Mouse (Mus musculus) spleen, embryonic (tissue): ENCODE measurements around the gene Tmem222.

Experiments used
- CTCF ChIA-PET: fragments of 350-600 bp; sonication (Branson Sonifier 250); formaldehyde crosslinking; loops from one replicate; lab custom pipeline; 2022; lab: Charles Lee

The Tmem222 gene

DNA sequence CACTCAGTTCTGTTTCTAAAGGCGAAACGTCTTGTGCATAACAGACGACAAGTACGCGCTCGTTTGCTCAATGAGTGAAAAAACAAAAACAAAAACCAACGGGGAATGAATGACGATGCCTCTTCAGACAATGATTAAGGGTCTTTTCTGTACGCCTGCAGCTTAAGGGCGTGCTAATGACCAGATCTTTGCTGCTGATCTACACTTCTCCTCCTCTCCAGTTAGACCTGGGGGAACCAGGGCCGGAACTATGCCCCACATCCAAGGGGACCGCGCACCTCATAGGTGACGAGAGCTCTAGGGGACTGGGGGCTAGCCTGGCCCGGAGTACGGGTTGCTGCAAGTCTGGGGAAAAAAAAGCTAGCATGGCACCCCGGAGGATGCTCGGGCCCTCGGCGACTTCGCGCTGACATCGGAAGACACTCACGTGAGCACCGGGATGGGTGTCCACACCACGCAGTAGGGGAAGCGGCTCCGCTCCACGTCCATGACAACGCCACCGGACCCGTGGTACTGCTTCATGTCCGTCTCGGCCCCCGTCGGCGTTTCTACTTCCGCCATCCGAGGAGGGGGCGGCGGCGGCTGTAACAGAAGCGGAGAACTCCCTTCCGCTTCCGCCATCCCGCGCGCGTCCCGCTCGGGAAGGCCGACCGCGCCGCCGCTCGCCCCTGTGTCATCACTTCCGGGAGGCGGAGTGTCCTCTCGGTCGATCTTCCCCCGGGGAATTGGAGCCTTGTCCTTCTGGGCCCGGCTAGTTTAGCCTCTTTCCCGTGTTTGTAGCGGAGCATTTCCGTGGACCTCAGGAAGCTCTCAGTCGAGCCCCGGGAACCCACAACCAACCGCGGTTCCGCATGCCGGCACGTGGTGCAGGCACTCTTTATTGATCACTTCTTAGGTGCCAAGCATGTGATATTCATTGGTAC is at the start of gene Tmem222:
Tmem222 (minus strand) TSS at position 689 of the 923 bp plus-strand sequence.
- CTCF ChIA-PET: interaction anchor here (0.6 to 0.7 kb wide), 3 partner anchors 8 to 165 kb away, joined by 3 to 5 read pairs (median 3); no protein-coding TSS in a partner anchor

DNA sequence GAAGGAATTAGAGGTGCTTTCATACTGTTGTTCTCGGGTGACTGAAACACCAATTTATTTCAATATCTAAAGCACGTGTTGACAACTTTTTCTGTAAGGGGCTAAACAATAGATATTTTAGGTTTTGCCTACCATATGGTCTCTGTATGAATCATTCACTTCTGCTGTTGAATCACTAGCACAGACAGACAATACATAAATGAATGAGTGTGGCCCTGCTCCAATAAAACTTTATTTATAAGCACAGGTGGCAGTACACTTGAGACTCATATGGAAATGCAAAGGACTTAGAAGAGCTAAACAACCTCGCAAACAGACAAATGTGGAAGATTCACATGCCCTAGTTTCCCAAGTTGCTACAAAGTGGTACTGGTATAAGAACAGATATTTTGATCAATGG is 42.1 kb upstream of the Tmem222 start:
- CTCF ChIA-PET: interaction anchor here (0.7 kb wide), 1 partner anchor 43 kb away, joined by 3 read pairs; no protein-coding TSS in a partner anchor

DNA sequence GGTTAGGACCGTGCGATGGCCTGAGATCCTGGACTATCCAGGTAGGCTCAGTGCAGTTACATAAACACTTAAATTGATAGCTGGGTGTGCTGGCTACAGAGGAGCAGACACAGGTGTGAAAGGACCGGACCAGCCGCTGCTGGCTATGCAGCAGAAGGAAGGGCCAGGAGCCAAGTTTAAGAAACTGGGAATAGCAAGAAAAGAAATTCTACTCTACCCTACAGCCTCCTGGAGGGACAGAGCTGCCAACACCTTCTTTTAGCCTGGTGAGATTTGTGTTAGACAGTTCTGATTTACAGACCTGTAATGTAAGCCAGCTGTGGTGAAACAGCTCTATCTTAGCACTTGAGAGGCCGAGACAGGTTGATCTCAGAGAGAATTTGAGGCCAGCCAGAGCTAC is 38.4 kb upstream of the Tmem222 start:
- CTCF ChIA-PET: no interaction called here

DNA sequence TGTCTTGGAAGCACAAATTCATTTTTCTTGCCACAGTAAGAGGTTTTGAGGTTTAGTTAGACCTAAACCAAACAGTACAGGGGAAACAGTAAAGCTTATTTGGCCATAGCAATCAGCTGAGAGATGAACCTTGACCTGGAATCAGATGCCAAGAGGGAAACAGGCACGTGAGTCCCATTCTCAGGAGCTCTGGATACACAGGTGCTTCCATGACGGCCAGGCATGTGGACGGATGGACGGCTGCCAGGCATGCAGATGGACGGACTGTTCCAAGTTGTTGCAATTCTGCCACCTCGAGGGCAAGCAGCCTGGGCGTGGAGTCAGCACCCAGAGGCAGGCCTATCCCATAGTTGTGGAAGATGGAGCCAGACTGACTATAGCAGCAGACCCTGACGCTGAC is 37.3 kb upstream of the Tmem222 start:
- CTCF ChIA-PET: no interaction called here

DNA sequence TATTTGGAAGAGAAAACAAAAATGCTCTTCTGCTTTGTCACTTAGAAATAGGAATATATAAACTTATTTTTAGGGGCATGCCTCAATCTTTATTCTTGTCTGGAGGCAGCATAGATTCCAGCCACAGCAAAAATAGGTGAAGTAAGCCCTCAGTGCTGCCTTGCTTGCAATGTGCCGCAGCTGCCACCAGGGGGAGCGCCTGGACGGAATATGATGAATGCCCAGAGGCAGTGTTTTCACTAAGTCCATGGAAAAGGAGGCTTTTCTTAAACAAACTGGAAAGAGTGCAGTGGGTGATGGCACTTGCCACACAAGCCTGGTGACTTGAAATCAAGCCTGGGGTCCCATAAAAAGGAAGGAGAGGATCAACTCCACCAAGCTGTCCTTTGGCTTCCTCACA is 32.4 kb upstream of the Tmem222 start:
- CTCF ChIA-PET: interaction anchor here (0.6 kb wide), 1 partner anchor 72 kb away, joined by 3 read pairs; no protein-coding TSS in a partner anchor

- CTCF ChIA-PET: interaction anchor here (0.7 kb wide), 1 partner anchor 67 kb away, joined by 4 read pairs; no protein-coding TSS in a partner anchor
These were observed 29.7 kb upstream of the Tmem222 start for GRCm38 (mm10) chr4:133307331-133307730.

GRCm38 (mm10) chr4:133305825-133306224 is 28.2 kb upstream of the Tmem222 start:
- CTCF ChIA-PET: no interaction called here

GRCm38 (mm10) chr4:133304770-133305169 is 27.2 kb upstream of the Tmem222 start:
- CTCF ChIA-PET: interaction anchor here (0.7 kb wide), 2 partner anchors 172 to 328 kb away, joined by 3 to 4 read pairs; no protein-coding TSS in a partner anchor

DNA sequence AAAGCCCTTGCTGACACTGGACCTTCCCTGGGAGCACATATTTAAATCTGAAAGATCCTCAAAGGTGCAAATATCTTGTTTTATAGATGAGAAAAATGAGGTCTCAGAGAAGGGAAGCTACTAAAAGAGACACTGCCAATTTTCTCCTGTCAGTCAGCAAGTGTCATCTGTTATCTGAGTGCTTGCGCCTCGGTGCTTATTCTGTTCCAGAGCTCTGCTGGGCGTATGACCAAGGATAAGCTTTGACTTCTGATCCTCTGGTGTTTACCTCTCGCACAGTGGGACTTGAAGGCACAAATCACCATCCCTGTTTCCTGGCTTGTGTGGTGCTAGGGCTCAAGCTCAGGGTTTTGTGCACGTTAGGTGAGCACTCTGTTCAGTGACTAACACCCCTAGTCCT is 25.1 kb upstream of the Tmem222 start:
- CTCF ChIA-PET: no interaction called here

- CTCF ChIA-PET: interaction anchor here (0.5 to 0.6 kb wide), 2 partner anchors 399 to 938 kb away, joined by 5 to 9 read pairs; no protein-coding TSS in a partner anchor
These were observed 24.2 kb upstream of the Tmem222 start for GRCm38 (mm10) chr4:133301802-133302201.

- CTCF ChIA-PET: no interaction called here
These were observed 22.8 kb upstream of the Tmem222 start for GRCm38 (mm10) chr4:133300421-133300820.

DNA sequence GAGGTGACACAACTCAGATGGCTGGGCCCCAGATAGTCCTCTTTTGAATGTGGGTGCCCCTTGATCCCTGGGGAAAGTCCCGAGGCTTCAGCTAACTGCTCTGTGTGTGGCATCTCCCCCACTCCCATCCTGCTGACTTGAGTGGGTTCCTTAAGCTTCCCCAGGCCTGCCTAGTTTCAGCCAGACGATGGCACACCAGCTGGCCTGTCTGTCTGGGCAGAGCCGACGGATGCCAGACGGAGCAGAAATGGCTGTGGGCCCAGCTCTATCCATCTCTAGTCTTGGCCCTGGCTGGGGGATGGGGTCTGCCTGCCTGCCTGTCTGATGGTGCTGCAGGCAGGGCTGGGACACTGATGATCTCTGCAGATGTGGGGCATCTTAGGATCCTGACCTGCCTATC is 22.1 kb upstream of the Tmem222 start:
- CTCF ChIA-PET: interaction anchor here (0.5 kb wide), 1 partner anchor 253 kb away, joined by 4 read pairs; no protein-coding TSS in a partner anchor

DNA sequence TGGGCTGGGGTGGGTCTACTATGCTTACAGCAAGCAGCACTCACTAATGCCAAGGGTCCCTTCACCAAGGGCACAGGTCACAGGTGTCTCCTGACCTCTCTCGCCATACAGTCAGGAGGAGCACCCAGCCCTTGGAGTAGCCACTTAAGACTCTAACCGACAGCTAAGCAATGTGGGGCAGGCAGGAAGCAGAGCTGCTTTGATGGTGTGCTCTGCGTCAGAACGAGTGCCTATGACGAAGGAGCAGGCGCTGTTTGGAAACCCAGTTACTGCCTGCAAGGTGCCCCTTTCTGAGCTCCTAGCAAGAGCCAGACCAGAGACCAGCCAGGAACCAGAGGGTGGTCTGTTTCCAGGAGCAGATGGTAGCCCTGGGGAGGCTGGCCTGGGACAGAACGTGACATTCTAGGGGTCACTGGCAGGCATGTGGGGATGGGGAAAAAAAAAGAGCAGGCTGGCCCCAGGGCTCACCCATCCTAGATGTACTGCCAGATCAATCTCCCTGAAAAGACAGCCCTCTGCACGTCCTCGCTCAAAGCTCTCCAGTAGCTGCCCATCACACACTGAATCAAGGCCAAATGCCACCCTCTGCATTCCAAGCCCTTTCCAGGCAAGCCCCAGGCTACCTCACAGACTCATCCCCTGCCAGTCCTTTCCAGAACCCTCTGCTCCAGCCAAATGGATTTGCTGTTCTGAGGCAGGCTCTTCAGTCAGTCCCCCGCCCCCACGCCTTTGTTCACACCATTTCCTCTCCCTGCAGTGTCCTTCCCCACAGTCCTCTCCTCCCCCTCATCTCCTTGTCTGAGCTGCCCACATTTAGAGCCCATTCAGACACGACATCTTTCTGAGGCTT is 21.1 kb upstream of the Tmem222 start:
- CTCF ChIA-PET: interaction anchor here (0.5 to 1.2 kb wide), 4 partner anchors 63 to 394 kb away, joined by 3 to 5 read pairs (median 4); no protein-coding TSS in a partner anchor

DNA sequence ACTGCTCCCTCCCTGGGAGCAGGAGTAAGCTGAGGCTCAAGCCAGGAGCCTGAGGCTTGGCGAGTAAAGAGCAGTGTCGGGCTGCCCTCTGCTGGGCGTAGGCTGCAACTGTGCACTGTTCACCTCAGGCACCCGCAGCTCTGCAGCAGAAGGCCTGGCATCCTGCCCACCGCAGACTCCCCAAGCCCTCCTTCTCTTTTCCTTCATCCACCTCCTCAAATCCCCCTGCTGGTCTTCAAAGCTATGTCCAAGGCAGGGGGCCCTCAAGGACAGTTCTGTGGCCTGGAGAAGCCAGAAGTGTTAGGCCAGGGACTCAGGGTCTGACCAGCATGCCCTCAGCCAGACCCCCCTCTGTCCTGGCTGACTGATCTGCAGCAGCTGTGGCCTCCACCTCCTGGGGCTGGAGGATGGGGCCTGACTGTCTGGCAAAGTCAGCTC is 20.2 kb upstream of the Tmem222 start:
- CTCF ChIA-PET: interaction anchor here (0.6 to 1.2 kb wide), 3 partner anchors 37 to 80 kb away, joined by 3 to 5 read pairs (median 4); no protein-coding TSS in a partner anchor

DNA sequence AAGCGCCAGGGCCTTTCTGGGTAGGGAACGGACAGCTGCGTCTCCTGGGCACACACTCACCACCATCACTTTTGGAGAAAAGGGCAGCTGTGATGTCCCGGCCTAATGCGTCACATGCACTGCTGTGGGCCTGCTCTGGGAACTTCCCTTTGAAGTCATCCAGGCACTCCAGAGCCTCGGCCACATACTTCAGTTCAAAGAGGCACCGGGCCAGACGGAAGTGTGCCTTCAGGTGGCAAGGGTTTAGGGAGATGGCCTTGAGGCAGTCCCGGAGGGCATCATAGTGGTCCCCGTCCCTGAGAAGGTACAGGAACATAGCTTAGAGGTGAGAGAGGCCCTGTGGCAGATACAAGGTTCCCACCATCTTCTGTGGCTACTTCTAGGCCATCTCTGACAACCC is 19.8 kb upstream of the Tmem222 start:
- CTCF ChIA-PET: interaction anchor here (0.8 to 1.2 kb wide), 3 partner anchors 36 to 90 kb away, joined by 3 to 6 read pairs (median 4); no protein-coding TSS in a partner anchor

- CTCF ChIA-PET: no interaction called here
These were observed 16.5 kb upstream of the Tmem222 start for GRCm38 (mm10) chr4:133294084-133294483.

- CTCF ChIA-PET: interaction anchor here (0.6 kb wide), 1 partner anchor 83 kb away, joined by 3 read pairs; no protein-coding TSS in a partner anchor
These were observed 15.6 kb upstream of the Tmem222 start for GRCm38 (mm10) chr4:133292901-133293843.

- CTCF ChIA-PET: interaction anchor here (1.3 kb wide), 1 partner anchor 74 kb away, joined by 4 read pairs; no protein-coding TSS in a partner anchor
These were observed 14.8 kb upstream of the Tmem222 start for GRCm38 (mm10) chr4:133292405-133292804.

DNA sequence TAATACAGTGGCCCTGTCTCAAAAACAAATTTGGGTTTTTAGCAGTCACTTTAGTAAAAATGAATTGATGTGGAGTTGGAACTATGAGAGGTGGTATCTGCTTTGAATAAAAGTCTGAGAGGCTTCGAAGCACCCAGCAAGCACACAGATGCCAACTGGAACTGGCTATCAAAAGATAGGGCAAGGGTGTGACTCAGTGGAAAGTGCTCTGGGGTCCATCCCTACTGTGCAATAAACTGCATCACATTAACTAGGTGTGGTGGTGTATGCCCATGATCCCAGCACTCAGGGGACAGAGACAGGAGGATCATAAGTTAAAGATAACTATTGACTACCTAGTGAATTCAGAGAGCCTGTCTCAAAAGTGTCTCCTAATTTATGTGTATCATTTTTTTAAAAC is 13.7 kb upstream of the Tmem222 start:
- CTCF ChIA-PET: interaction anchor here (1.3 kb wide), 1 partner anchor 73 kb away, joined by 4 read pairs; no protein-coding TSS in a partner anchor
